Mouse (Mus musculus) inflammation-experienced regulatory T-cells, adult 6 months (primary cell): ENCODE results near the gene Sidt1. TPM values are rescaled to one million over a fixed set of nuclear protein-coding genes. Genes with fewer than 3 reads are reported as not detected.

ENCODE experiments used
- ATAC-seq: one replicate; pipeline ENCODE4 v1.8.0; 2017
- polyA plus RNA-seq, 3 experiments: library from polyadenylated mRNA; unstranded; fragments of 100-300 nt; shearing (Covaris generic); gene quantifications; one replicate each; pipeline ENCODE4 v1.2.1; 2017

The Sidt1 gene
- polyA plus RNA-seq, 3 experiments from 2014 or later: 26.2 to 29.9 (median 29.5) TPM

GRCm38 (mm10) chr16:44243323-44243722 lies 89.7 kb downstream of the Sidt1 start:
- no peak for ATAC-seq

DNA sequence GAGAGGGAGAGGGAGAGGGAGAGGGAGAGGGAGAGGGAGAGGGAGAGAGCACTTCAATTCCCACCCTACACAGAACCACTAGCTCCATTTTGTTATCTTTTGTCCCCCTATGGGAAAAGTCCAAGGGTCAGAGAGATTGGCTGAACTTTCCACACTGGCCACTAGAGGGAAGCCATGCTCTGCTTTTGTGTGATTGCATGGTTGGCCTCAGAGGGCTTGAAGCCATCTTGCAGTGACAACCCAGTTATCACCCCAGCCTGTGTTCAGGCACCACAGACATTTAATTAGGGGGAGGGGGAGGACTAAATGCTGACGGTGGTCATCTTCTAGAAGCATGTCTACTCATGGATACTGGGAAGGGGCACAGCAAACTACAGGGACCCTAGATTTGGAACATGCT lies 90.4 kb downstream of the Sidt1 start:
- ATAC-seq: peak; percentile 85

- ATAC-seq: no peak
These were observed 92.6 kb downstream of the Sidt1 start for GRCm38 (mm10) chr16:44240406-44240805.

DNA sequence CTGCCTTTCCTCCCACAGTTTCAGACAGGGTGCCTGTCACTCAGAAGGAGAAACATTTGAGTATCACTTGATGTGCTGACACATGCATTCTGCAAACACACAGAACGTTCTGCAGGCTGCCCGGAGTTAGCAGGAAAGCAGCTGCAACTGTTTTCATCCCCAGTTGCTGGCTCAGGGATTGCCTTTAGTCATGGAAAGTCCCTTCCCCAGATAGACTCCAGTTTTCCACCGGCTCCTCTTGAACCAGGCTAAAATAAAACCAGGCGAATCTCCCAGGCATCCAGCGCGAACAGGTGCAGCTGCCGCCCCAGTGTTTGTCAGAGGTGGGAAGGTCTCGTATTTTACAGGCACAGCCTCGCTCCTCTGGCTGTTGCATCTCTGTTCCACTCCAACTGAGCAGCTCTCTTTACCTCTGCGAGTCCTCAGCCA lies 94.1 kb downstream of the Sidt1 start:
- ATAC-seq: no peak

GRCm38 (mm10) chr16:44237836-44238235 lies 95.2 kb downstream of the Sidt1 start:
- no peak for ATAC-seq

DNA sequence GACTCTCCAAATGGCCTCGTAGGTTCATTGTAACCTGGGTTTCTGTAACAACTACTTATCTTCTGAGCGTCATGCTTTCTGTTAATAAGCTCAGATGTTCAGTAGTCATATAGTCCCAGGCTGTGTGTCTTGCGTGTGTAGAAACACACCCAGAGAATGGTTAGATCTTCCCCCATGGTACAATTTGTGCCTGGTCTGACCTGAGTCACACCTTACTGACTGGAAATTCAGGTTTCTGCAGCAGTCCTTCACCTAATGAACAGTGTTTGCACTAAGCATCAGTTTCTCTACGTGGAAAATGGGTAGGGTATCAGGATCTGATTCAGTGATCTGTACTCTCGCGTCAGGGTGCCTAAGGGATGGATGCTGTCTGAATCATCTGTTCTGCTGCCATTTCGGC lies 100.0 kb downstream of the Sidt1 start:
- no peak for ATAC-seq

- no peak for ATAC-seq
These were observed 106.2 kb downstream of the Sidt1 start for GRCm38 (mm10) chr16:44226706-44227291.

GRCm38 (mm10) chr16:44221463-44221862 lies 111.5 kb downstream of the Sidt1 start:
- no peak for ATAC-seq

- ATAC-seq: no peak
These were observed 116.6 kb downstream of the Sidt1 start for GRCm38 (mm10) chr16:44216417-44216816.

GRCm38 (mm10) chr16:44215513-44215912 lies 117.5 kb downstream of the Sidt1 start:
- ATAC-seq: no peak

DNA sequence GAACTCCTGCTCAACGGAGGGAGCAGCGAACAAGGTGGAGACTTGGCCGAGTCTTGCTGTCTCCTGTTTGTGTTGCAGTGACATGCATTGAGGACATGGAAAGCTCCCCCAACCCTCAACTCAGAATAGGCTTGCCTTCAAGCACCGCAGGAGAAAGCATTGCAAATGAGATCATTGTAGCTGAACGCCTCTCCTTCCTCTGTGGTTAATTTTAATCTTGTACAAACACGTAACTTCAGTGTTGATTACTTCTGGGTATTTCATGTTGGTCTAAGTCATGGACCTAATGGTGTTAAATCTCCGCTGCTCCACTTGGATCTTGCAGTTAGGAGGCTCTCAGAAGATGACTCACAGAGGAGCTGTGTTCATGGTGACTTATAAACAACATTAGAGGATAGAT lies 120.3 kb downstream of the Sidt1 start:
- no peak for ATAC-seq

- no peak for ATAC-seq
These were observed 122.0 kb downstream of the Sidt1 start for GRCm38 (mm10) chr16:44211054-44211414.

- ATAC-seq: peak; percentile 43
These were observed 122.6 kb downstream of the Sidt1 start for GRCm38 (mm10) chr16:44210156-44211053.

- no peak for ATAC-seq
These were observed 127.0 kb downstream of the Sidt1 start for GRCm38 (mm10) chr16:44205973-44206372.

GRCm38 (mm10) chr16:44204331-44204730 lies 128.7 kb downstream of the Sidt1 start:
- no peak for ATAC-seq

DNA sequence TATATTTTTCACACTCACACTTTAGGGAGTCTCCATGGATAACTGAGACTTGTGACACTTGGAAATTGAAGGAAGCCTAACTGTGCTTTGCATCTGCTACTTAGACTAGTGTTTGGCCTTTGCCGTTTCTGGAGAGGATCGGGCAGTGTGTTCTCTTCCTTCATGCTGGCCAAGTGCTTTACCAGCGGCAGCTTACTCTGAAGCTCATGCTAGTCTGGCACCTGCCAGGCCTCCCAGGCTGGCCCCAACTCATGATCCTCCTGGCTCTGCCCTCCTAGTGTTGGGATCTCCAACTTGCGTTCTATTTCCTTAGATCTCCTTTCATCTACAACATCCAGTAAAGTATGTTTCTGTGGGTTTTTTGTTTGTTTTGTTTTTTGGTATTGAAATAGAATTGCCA lies 132.8 kb downstream of the Sidt1 start:
- ATAC-seq: no peak

- ATAC-seq: no peak
These were observed 133.8 kb downstream of the Sidt1 start for GRCm38 (mm10) chr16:44199066-44199703.

- no peak for ATAC-seq
These were observed 142.0 kb downstream of the Sidt1 start for GRCm38 (mm10) chr16:44190968-44191367.

Other genes starting within 250 kb of the Sidt1 start
- gene Atp6v1a, start 193.5 kb downstream of the Sidt1 start, polyA plus RNA-seq: 10 to 100 TPM; 31.2 to 43.0 (median 36.4) TPM
- 10 to 100 TPM; 22.5 to 49.0 (median 24.8) TPM for gene Naa50, start 193.4 kb downstream of the Sidt1 start, polyA plus RNA-seq
- 1 to 10 TPM; 3.2 to 6.5 (median 5.5) TPM for gene Usf3, start 159.9 kb downstream of the Sidt1 start, polyA plus RNA-seq
- gene Spice1, start 13.9 kb upstream of the Sidt1 start, polyA plus RNA-seq: 10 to 100 TPM; 22.2 to 25.8 (median 25.3) TPM
- gene Cfap44, start 61.6 kb upstream of the Sidt1 start, polyA plus RNA-seq: not detected
- gene Boc, start 225.7 kb upstream of the Sidt1 start, polyA plus RNA-seq: under 1 TPM; 0.20 to 0.42 (median 0.41) TPM